Mouse (Mus musculus): ENCODE data around the gene Gm37240.

Gm37240 gene

GRCm38 (mm10) chr3:85209887-85210844 lies 677.2 kb downstream of the Gm37240 start:
- in situ Hi-C loops (cut with MboI; ENCODE audit: low sequenced_read_pairs) = no loop called here

- in situ Hi-C loops (cut with MboI; ENCODE audit: low sequenced_read_pairs) = no loop called here
These were observed 680.8 kb downstream of the Gm37240 start for GRCm38 (mm10) chr3:85206475-85206874.

DNA sequence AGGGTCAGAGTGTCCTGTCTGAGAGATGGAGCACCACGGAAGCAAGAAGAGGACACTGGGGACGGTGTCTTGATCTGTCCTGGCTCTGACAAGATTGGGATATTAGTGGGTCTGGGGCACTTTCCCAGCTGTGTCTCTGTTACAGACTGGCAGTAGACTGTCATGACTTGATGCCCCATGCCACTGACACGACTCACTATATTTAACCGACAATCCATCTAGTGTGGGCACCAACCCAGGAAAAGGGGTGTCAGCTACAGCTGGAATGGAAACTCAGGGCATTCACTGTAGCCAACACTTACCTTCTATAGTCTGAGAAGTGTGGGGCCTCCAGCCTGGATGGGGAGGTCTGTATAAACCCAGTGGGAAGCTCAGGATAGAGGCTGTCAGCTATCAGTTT lies 681.4 kb downstream of the Gm37240 start:
- in situ Hi-C loops (cut with MboI; ENCODE audit: low sequenced_read_pairs) = no loop called here

- in situ Hi-C loops (cut with MboI; ENCODE audit: low sequenced_read_pairs) = no loop called here
These were observed 683.7 kb downstream of the Gm37240 start for GRCm38 (mm10) chr3:85203659-85204058.

GRCm38 (mm10) chr3:85202726-85203125 lies 684.6 kb downstream of the Gm37240 start:
- in situ Hi-C loops (cut with MboI; ENCODE audit: low sequenced_read_pairs) = no loop called here

GRCm38 (mm10) chr3:85201785-85202184 lies 685.5 kb downstream of the Gm37240 start:
- in situ Hi-C loops (cut with MboI; ENCODE audit: low sequenced_read_pairs) = no loop called here

GRCm38 (mm10) chr3:85198496-85198895 lies 688.8 kb downstream of the Gm37240 start:
- in situ Hi-C loops (cut with MboI; ENCODE audit: low sequenced_read_pairs) = no loop called here

- in situ Hi-C loops (cut with MboI; ENCODE audit: low sequenced_read_pairs) = no loop called here
These were observed 690.2 kb downstream of the Gm37240 start for GRCm38 (mm10) chr3:85197148-85197547.

- in situ Hi-C loops (cut with MboI; ENCODE audit: low sequenced_read_pairs) = no loop called here
These were observed 690.7 kb downstream of the Gm37240 start for GRCm38 (mm10) chr3:85196591-85196990.

DNA sequence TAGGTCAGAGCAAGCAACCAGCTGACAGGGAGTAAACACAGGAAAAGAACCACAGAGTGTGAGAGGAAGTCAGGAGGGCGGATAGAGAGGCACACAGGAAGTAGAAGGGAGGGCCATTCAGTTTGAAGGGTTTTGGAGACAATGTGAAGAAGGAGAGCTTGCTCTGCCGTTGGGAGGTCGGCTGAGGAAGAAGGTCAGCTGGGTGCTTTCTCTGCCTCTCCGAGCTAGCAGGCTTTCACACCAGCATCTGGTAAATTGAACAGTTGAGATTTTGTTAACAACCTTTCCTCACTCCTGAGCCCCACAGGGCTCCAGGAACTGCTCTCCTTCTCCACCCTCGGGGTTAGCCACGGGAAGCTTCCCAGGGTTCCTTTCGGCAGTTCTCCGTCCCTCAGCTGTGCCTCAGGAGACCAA lies 692.2 kb downstream of the Gm37240 start:
- in situ Hi-C loops (cut with MboI; ENCODE audit: low sequenced_read_pairs) = no loop called here

- in situ Hi-C loops (cut with MboI; ENCODE audit: low sequenced_read_pairs) = no loop called here
These were observed 697.5 kb downstream of the Gm37240 start for GRCm38 (mm10) chr3:85189791-85190190.

- in situ Hi-C loops (cut with MboI; ENCODE audit: low sequenced_read_pairs) = no loop called here
These were observed 699.0 kb downstream of the Gm37240 start for GRCm38 (mm10) chr3:85188364-85188763.

DNA sequence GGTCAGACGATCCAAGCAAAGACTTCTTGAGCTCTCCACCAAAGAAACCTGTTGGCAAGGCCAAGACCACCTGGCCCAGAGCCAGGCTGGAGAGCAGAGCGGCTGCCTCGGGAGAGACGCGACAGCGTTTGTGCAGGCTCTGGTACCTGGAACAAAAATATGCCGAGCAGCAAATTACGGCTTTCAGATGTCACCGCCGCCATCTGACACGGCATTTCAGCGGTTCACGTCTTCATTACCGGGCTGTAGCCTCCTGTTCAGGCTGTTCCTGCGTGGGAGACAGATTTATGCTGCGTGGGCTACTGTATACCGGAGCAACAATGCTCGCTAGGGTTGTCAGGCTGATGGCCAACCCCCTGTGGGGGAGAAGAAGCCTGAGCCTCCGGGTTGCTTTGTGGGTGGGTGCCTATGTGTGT lies 700.6 kb downstream of the Gm37240 start:
- in situ Hi-C loops (cut with MboI; ENCODE audit: low sequenced_read_pairs) = no loop called here

DNA sequence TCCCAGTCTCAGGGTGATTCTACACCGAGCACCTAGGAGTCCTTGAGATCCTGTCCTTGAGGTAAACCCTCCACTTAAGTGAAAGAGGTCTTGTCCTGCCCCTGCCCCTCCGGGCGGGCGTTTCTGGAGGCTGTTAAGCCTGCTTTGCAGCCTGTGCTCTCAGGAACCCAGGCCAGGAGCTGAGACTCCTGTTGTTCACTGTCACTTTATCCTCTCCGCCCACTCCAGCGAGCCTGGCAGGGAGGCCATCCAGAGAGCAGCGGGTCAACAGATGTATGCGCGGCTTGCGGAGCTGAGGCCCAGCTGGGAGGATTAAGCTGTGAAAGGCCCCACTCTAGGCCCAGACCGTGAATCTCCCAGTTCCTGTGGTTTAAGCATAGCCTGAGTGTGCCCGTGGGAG lies 701.5 kb downstream of the Gm37240 start:
- in situ Hi-C loops (cut with MboI; ENCODE audit: low sequenced_read_pairs) = no loop called here

GRCm38 (mm10) chr3:85184916-85185315 lies 702.4 kb downstream of the Gm37240 start:
- in situ Hi-C loops (cut with MboI; ENCODE audit: low sequenced_read_pairs) = no loop called here

DNA sequence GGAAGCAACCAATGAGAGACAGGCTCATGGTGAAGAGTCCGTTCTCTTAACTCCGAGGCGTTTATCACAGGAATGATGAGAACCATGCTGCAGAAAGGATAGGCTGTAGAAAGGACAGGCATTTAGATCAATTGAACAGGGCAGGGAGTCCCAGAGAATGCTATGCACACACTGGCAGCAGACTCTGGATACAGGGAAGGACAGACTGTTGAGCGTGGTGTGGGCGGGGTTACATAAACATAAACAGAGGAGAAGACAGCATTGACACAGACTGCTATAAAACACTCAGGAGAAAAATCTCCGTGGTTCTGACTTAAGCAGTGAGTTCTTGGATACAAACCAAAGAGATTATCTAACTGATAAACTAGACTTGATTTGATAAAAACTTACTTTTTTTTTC lies 703.2 kb downstream of the Gm37240 start:
- in situ Hi-C loops (cut with MboI; ENCODE audit: low sequenced_read_pairs) = no loop called here

GRCm38 (mm10) chr3:85176736-85177135 lies 710.6 kb downstream of the Gm37240 start:
- in situ Hi-C loops (cut with MboI; ENCODE audit: low sequenced_read_pairs) = no loop called here

DNA sequence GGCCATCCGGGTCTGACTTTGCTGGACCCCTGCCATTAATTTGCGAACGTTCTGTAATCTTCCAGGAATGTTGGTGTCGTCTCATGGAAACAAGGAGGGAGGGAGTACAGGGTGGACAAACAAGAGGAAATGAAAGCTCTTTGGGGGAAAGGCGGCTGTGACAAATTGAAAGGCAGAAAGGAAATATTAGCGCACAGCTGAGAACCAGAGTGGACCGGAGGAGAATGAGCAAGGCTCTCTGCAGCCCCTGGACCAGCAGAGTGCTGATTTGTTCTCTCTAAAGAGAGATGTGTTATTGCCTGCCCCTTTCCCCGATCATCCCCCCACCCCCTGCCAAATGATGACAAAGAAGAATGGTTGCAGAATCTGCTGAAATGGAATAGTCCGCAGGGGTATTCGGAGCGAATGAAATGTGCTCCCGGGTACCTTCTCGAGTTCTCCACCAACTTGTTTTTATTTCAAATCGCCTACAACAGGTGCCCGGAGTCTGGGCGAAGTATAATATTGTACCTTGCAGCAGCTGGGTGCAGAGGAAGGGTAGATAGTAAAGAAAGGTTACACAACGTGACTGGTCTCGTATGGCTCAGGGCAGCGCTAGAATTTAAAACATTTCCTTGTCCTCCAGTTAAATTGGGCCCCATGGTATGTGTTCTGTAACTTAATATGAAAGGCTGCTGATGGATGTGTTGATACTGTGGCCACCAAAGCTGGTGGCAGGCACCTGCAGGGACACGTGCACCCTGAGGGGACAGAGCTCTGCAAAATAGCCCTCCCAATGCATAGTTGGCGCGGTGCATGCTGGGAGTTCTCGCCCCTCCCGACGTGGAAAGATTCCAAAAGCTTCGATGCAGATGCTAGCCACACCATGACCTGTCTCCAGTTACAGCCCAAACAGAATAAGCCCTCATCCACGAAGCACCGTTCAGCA lies 712.5 kb downstream of the Gm37240 start:
- in situ Hi-C loops (cut with MboI; ENCODE audit: low sequenced_read_pairs) = no loop called here

GRCm38 (mm10) chr3:85173441-85174071 lies 713.8 kb downstream of the Gm37240 start:
- in situ Hi-C loops (cut with MboI; ENCODE audit: low sequenced_read_pairs) = no loop called here

- in situ Hi-C loops (cut with MboI; ENCODE audit: low sequenced_read_pairs) = no loop called here
These were observed 714.8 kb downstream of the Gm37240 start for GRCm38 (mm10) chr3:85172532-85172931.

DNA sequence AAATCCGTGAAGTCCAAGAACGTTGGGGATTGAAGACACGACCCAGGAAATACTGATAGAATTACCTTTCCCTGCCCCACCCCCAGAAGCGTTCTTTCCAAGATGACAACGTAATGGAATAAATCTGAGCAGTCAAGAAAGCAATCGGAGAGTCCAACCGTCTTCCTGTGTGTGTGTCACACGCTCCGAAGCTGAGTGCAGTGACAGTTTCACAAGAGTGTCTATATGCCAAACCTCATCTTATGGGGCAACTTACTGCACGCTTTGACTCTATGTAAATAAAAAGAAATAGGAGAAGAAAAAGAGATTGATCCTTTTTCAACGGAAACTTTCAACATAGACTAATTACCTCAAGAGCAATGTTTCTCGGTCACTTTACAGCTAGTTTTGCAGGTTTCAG lies 715.2 kb downstream of the Gm37240 start:
- in situ Hi-C loops (cut with MboI; ENCODE audit: low sequenced_read_pairs) = no loop called here
